Mouse (Mus musculus) hindbrain, embryonic 15.5 days (tissue): ENCODE data around the gene Krt88. TPM values are rescaled to one million over a fixed set of nuclear protein-coding genes. Genes with fewer than 3 reads are reported as not detected.
A peak's percentile ranks its signal among the peaks of the same experiment; 100 is the strongest.

Experiments
- ATAC-seq: fragments of 200-750 bp; cut with Nextera tagmentation; 2 replicates; pipeline ENCODE4 v1.8.0; 2017; ENCODE audit warnings: low read depth, moderate number of reproducible peaks, moderate TSS enrichment; ENCODE audit not compliant: low FRiP score
- H3K27ac ChIP-seq: fragments of 300-500 bp; sonication (generic); replicated peaks from 2 replicates; pipeline ENCODE4 v1.5.1; 2015; ENCODE audit warnings: mild to moderate bottlenecking, inconsistent platforms
- H3K27me3 ChIP-seq: fragments of 300-500 bp; sonication (generic); 2 replicates; pipeline ENCODE4 v1.6.1; 2015; ENCODE audit warnings: control low read depth, inconsistent platforms
- H3K36me3 ChIP-seq: fragments of 300-500 bp; sonication (generic); 2 replicates; pipeline ENCODE4 v1.6.1; 2015; ENCODE audit warnings: control low read depth, inconsistent platforms
- H3K4me1 ChIP-seq: fragments of 300-500 bp; sonication (generic); replicated peaks from 2 replicates; pipeline ENCODE4 v1.6.1; 2015; ENCODE audit warnings: control low read depth, inconsistent platforms
- H3K4me2 ChIP-seq: fragments of 300-500 bp; sonication (generic); 2 replicates; pipeline ENCODE4 v1.6.1; 2015; ENCODE audit warnings: moderate library complexity, mild to moderate bottlenecking, inconsistent platforms
- H3K4me3 ChIP-seq: fragments of 300-500 bp; sonication (generic); 2 replicates; pipeline ENCODE4 v1.5.1; 2015; ENCODE audit warnings: mild to moderate bottlenecking, inconsistent platforms
- H3K9ac ChIP-seq: fragments of 300-500 bp; sonication (generic); 2 replicates; pipeline ENCODE4 v1.6.1; 2015; ENCODE audit warnings: inconsistent platforms
- H3K9me3 ChIP-seq: fragments of 300-500 bp; sonication (generic); 2 replicates; pipeline ENCODE4 v1.6.1; 2016; ENCODE audit warnings: control low read depth, inconsistent platforms
- WGBS: fragments of 180-500 bp; shearing (Covaris S2); methylation state at CpG from one replicate; pipeline ENCODE4 v1.1.7; 2015; 5-methylcytosine and 5-hydroxymethylcytosine counted together
- polyA plus RNA-seq: library from polyadenylated mRNA; unstranded; fragments of >200 nt; fragmentation: Nextera tagmentation; extraction: Ambion mirVana; gene quantifications from 2 replicates; pipeline ENCODE4 v1.2.1, GENCODE M21; 2015

The Krt88 gene
- polyA plus RNA-seq, 1 experiment from 2014 or later = not detected

DNA sequence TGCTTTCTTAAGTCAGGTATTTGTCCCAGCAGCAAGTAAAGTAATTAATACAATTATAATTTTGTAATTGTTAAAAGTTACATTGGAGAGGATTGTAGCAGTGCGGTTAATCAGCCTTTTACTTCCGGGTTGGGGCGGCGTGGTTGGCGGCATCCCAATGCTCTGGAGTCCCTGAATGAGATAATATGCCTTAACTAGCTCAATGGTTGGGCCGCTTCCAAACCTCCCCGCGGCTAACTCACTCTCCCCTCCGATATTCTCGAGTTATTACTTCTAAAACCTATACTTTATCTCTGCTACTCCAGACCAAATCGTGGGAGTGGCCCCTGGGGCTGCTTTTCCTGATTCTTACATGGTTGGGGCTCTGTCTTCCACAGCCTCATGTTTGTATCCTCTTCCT is 972 bp upstream of the Krt88 start:
- H3K9me3 ChIP-seq = no peaks in the 10 kb centered on the region
- no peak overlapping the region for H3K9ac ChIP-seq
- no peak overlapping the region for H3K27ac ChIP-seq
- ATAC-seq = no peak
- H3K27me3 ChIP-seq = no peaks in the 10 kb centered on the region
- 74% methylated on average over 11 of the region's 11 CpGs for WGBS
- no peaks in the 10 kb centered on the region for H3K4me1 ChIP-seq
- H3K4me3 ChIP-seq = no peak overlapping the region
- no peak overlapping the region for H3K4me2 ChIP-seq
- no peaks in the 10 kb centered on the region for H3K36me3 ChIP-seq

DNA sequence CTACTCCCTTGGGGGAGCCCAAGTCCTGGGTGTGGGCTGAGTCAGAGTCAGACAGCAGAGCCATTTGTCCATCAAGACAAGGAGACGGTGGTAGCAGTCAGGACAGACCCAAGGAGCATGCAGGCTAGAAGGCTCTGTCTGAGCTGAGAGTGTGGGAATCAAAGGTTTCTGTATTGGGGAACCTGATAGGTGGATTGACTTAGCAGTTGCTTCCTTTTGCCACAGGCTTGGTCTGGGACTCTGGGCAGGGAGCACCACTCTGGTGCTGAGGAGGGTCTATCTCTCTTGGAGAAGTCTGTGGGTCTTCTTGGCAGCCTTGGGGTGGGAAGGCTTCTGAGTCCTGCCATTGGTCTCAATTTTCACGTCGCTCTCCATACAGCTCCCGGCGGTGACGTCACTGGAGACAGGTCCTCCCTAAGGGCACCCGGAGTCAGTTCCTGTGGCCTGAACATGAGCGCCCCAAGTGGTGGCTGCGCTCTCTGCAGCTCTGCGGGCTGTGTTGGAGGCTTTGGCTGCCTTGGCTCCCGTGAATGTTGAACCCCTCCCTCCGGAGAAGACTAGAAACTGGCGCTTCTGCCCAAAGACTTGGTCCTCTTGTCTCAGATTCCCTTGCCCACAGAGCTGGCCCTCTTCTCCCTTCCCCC is 5.7 kb downstream of the Krt88 start:
- H3K27ac ChIP-seq = no peak overlapping the region
- no peak overlapping the region for H3K4me3 ChIP-seq
- no peaks in the 10 kb centered on the region for H3K9me3 ChIP-seq
- no peaks in the 10 kb centered on the region for H3K36me3 ChIP-seq
- H3K9ac ChIP-seq = no peak overlapping the region
- 8% methylated on average over 13 of the region's 13 CpGs for WGBS
- H3K27me3 ChIP-seq = no peaks in the 10 kb centered on the region
- peak overlapping the region; percentile 16; the same call in 1 of the 2 replicates for H3K4me2 ChIP-seq
- no peak for ATAC-seq
- H3K4me1 ChIP-seq = peaks cover under 1% of the 10 kb centered on the region; the same call in 1 of the 2 replicates

DNA sequence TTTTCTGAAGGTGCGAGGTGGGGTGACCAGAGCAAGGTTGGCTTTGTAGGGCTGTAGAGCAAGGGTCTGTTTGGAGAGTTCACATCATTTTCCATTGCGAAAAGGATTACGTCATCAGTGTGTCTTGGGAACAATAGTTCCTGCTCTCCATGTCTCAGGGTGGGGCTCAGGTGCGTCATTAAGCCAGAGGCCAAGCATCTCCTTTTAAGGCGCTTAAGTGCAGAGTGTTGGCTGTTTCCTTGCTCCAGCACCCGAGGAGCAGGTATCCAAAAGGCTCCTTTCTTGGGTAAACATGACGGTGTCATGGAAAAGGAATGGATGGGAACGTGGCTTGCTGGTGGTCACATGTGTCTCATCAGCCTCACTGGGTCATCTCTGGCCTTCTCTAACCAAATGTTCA is 7.2 kb downstream of the Krt88 start:
- no peaks in the 10 kb centered on the region for H3K9me3 ChIP-seq
- no peaks in the 10 kb centered on the region for H3K27me3 ChIP-seq
- WGBS = 89% methylated on average over 8 of the region's 8 CpGs
- no peak overlapping the region for H3K27ac ChIP-seq
- no peak overlapping the region for H3K9ac ChIP-seq
- no peaks in the 10 kb centered on the region for H3K36me3 ChIP-seq
- no peak for ATAC-seq
- H3K4me1 ChIP-seq = peaks cover 8% of the 10 kb centered on the region; the same call in 1 of the 2 replicates
- no peak overlapping the region for H3K4me3 ChIP-seq
- no peak overlapping the region for H3K4me2 ChIP-seq

DNA sequence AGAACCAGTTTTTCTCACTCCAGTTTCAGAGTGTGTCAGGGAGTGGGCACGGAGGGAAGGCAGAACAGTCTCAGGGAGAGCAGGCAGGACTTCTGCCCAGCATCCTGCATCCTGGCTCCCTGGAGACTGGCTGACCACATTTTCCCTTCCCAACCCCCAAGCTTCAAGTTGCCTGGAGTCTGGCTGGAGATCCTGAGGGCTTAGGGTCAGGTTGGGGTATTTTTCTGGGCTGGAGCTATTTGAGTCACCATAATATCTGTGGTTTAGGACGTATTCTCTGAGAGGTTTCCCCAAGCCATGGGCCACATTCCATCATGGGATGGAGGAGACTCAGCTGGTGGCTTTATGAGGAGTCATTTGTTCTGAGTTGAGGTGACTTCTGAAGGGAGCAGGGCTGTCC is 7.7 kb downstream of the Krt88 start:
- peaks cover 8% of the 10 kb centered on the region; the same call in 1 of the 2 replicates for H3K4me1 ChIP-seq
- H3K4me3 ChIP-seq = no peak overlapping the region
- H3K4me2 ChIP-seq = no peak overlapping the region
- H3K9ac ChIP-seq = no peak overlapping the region
- no peaks in the 10 kb centered on the region for H3K9me3 ChIP-seq
- no peaks in the 10 kb centered on the region for H3K36me3 ChIP-seq
- 78% methylated on average over 2 of the region's 2 CpGs for whole genome bisulfite sequencing
- H3K27me3 ChIP-seq = no peaks in the 10 kb centered on the region
- H3K27ac ChIP-seq = no peak overlapping the region
- ATAC-seq = no peak

DNA sequence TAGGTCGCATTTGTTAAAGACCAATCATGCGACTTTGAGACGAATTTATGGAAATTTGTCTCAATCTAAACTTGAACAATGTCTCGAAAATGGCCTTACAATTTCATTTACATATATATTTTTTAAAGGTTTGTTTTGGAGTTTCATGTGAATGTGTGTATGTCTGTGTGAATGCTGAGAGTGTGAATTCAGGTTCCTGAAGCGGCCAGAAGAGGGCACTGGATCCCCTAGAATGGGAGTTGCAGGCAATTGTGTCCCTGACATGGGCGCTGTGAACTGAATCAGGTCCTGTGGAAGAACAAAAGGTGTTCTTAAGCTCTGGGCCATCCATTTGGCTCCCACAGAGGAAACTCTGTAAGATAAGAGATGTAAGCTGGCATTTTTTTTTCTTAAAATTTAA is 8.3 kb downstream of the Krt88 start:
- Histone ChIP-seq H3K4me1 (peaks cover 8% of the 10 kb centered on the region; the same call in 1 of the 2 replicates), H3K9me3 (no peaks in the 10 kb centered on the region), H3K36me3 (no peaks in the 10 kb centered on the region), H3K27me3 (no peaks in the 10 kb centered on the region), H3K27ac (no peak overlapping the region), H3K4me3 (no peak overlapping the region), H3K4me2 (no peak overlapping the region), H3K9ac (no peak overlapping the region)
- WGBS = 90% methylated on average over 6 of the region's 6 CpGs
- ATAC-seq = no peak

DNA sequence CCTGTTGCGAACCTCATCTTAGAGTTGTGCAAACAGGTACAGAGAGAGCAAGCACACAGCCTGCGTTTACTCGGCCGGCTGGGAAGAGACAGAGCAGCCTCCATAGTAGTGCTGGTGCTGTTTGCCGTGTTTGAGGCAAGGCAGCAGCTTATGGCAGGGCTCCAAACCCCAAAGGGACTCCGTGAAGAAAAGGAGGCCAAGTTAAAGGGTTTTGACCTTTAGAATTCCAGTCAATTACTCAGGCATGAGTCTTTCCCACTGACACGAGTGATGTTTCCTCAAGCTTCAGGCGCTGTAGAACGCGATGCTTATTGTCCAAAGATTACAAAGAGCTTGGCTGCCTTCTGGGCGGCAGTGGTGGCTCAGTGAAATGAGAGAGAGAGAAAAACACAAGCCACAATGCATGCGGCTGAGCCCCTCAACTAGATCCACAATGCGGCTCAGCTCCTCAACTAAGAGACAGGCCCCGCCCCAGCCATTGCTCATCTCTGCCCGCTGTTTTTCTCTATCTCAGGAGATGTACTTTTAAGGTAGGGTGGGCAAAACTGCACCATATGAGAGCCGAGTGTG is 10.9 kb downstream of the Krt88 start:
- Histone ChIP-seq H3K9me3 (no peaks in the 10 kb centered on the region), H3K27me3 (no peaks in the 10 kb centered on the region), H3K9ac (no peak overlapping the region), H3K27ac (no peak overlapping the region; the same call in 1 of the 2 replicates), H3K36me3 (no peaks in the 10 kb centered on the region), H3K4me2 (no peak overlapping the region), H3K4me1 (peaks cover 8% of the 10 kb centered on the region; the same call in 1 of the 2 replicates), H3K4me3 (no peak overlapping the region)
- ATAC-seq = no peak
- WGBS = 31% methylated on average over 16 of the region's 16 CpGs

DNA sequence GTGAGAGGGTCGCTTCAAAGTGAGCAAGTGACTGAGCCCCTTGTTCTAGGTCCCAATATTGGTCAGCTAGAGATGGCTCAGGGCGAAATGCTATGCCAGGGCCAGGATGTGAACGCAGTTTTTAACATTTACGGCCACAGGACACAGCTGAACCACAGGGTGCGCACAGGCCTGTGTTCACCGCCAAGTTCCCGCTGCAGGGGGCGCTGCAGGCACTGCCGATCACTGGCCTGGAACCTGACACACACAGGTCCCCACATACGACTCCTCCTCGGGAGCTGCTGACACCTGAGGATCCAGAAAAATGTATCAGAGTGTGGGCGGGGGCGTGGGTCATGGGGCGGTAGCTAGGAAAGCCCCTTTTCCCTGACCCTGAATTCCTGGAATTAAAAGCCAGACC is 11.7 kb downstream of the Krt88 start:
- Histone ChIP-seq H3K27me3 (no peaks in the 10 kb centered on the region), H3K4me2 (no peak overlapping the region), H3K36me3 (no peaks in the 10 kb centered on the region), H3K9ac (no peak overlapping the region), H3K27ac (no peak overlapping the region), H3K9me3 (no peaks in the 10 kb centered on the region), H3K4me3 (no peak overlapping the region), H3K4me1 (peaks cover 8% of the 10 kb centered on the region; the same call in 1 of the 2 replicates)
- 85% methylated on average over 14 of the region's 14 CpGs for WGBS
- no peak for ATAC-seq

DNA sequence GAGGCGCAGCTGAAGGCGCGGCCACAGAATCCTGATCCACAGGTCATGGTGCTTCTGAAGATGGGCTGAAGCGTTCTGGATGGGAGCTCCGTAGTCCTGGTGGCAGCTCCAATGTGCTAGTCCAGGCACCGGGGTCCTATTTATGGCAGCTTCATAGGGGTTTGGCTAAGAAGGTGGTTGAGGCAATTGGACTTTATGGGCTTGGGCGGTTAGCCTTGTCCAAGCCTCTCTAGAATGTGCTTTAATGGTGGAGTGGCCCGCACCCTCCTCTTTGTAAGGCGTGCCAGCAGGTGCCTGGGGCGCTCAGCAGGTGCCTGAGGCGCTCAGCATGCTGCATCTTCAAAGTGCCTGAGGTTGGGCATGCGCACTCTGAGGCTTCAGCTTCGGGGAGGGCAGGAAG is 16.1 kb downstream of the Krt88 start, which contains the start of gene Krt81:
TSS of gene Krt81 (minus strand) at position 101 of the 400 bp plus-strand sequence.
- ATAC-seq = no peak
- no peak within 1 kb of the TSS for H3K9ac ChIP-seq
- H3K4me2 ChIP-seq = no peak within 1 kb of the TSS
- no peak within 1 kb of the TSS for H3K4me3 ChIP-seq
- no peaks in the 10 kb centered on the region for H3K9me3 ChIP-seq
- peaks cover 3% of the 10 kb centered on the region; the same call in 1 of the 2 replicates for H3K4me1 ChIP-seq
- H3K27me3 ChIP-seq = no peaks in the 10 kb centered on the region
- H3K36me3 ChIP-seq = no peaks in the 10 kb centered on the region
- 84% methylated on average over 13 of the region's 13 CpGs for WGBS
- H3K27ac ChIP-seq = no peak within 1 kb of the TSS

DNA sequence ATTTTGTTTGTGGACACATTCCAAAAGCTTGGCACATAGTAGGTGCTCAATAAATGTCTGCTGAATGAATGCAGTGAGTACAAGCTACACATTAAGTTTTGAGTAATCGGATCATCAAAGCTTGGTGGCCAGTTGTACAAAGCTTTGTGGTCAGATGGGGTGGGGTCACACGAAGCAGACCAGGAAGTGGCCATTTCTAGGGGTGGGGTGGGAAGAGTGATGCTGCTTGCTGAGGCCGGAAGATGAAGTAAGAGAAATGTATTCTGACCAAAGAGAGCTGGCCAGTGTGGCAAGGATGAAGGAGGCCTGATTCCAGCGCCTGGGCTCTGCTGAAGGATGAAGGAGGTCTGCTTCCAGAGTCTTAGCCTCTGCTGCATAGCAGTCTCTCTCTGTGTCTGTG is 21.5 kb downstream of the Krt88 start:
- Histone ChIP-seq H3K4me1 (no peaks in the 10 kb centered on the region), H3K27me3 (no peaks in the 10 kb centered on the region), H3K9ac (no peak overlapping the region), H3K9me3 (no peaks in the 10 kb centered on the region), H3K36me3 (no peaks in the 10 kb centered on the region), H3K4me2 (no peak overlapping the region), H3K27ac (no peak overlapping the region), H3K4me3 (no peak overlapping the region)
- no peak for ATAC-seq
- 92% methylated on average over 4 of the region's 4 CpGs for WGBS

DNA sequence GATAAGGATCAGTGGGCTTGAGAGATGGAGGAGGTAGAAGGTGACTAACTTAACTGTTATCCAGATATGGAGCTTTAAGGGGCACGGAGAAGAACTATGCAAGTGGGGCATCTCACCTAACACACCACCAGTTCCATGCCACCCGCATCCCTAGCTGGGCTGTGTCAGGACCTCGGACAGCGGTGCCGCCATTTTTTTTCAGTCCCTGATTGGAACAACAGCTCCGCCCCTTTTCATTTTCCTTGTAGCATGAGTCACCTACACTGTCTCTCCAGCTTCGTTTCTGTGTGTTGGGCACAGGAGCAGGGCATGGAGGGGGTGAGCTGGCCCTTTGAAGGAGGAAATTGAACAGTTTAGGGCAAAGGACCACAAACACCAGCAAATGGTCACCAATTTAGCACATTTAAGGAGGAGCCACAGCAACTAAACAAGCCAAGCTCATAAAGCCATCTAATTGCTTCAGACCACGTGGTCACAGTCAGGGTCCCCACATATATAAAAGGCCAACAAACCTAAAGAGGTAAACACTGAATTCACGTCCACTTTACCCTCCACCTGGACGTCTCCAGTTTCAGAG is 25.5 kb downstream of the Krt88 start, which contains the start of gene Krt86:
TSS of gene Krt86 (plus strand) at position 527 of the 577 bp plus-strand sequence.
- Histone ChIP-seq H3K36me3 (no peaks in the 10 kb centered on the region), H3K4me3 (no peak within 1 kb of the TSS), H3K4me2 (no peak within 1 kb of the TSS), H3K4me1 (no peaks in the 10 kb centered on the region), H3K9me3 (no peaks in the 10 kb centered on the region), H3K27me3 (no peaks in the 10 kb centered on the region), H3K27ac (no peak within 1 kb of the TSS), H3K9ac (no peak within 1 kb of the TSS)
- WGBS = 41% methylated on average over 10 of the region's 10 CpGs
- no peak for ATAC-seq

DNA sequence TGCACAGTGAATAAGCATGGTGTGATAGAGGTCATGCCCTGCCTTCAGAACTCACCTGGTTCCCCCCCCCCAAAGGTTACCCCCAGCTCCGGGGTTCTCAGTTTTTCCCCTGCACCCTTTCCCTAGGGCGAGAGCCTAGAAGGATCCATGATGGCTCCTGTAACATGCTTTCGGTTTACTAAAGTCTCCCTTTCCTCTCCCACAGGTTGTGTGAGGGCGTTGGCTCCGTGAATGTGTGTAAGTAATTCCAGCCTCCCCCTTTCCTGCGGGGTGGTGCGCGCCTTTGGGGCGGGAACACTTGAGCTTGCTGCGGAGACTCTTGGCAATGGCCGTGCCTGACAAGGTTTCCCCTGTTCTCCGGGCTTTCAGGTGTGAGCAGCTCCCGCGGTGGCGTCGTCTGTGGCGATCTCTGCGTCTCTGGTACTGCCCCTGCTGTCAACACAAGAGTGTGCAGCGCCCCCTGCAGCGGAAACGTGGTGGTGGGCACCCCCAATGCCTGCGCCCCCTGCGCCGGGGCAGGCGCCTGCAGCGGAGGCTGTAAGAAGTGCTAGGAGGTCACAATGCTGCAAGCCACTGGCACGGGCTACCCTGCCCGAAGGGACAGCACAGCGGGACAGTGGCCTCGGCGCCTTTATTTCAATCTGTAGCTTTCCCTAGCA is 31.6 kb downstream of the Krt88 start:
- Histone ChIP-seq H3K9me3 (no peaks in the 10 kb centered on the region), H3K9ac (0 out of 2 replicates have a peak overlapping the region, but pooled peaks have one; percentile 14), H3K36me3 (no peaks in the 10 kb centered on the region), H3K4me2 (peak overlapping the region; percentile 75), H3K4me3 (peak overlapping the region; percentile 27), H3K27me3 (0 out of 2 replicates have a peak, but pooled peaks cover 3% of the 10 kb centered on the region), H3K4me1 (peaks cover 11% of the 10 kb centered on the region), H3K27ac (no peak overlapping the region)
- WGBS = 10% methylated on average over 31 of the region's 31 CpGs
- ATAC-seq = no peak

DNA sequence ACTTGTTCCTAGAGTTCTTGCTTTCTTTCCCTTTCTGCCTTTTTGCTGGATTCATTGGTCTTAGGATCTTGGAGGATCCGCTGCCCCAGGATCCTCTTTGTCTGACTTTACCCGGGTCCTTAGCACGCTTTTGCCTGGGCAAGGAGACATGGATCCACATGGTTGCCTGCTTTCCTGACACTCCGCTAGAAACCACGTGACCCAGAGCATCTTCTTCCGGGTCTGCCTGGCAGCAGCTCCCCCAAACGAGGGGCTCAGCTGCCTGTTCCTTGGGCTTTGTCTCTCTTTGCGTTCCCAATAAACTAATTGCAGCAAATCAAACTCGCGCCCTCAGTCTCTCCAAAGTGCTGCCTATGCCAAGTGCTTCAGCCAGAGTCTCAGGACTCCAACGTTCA is 32.1 kb downstream of the Krt88 start:
- 0 out of 2 replicates have a peak overlapping the region, but pooled peaks have one; percentile 14 for H3K9ac ChIP-seq

More for the DNA sequence above, 32.1 kb downstream of the Krt88 start:
- H3K4me3 ChIP-seq = peak overlapping the region; percentile 27
- H3K27me3 ChIP-seq = 0 out of 2 replicates have a peak, but pooled peaks cover 3% of the 10 kb centered on the region
- H3K36me3 ChIP-seq = no peaks in the 10 kb centered on the region
- peaks cover 11% of the 10 kb centered on the region for H3K4me1 ChIP-seq
- WGBS = 31% methylated on average over 11 of the region's 11 CpGs
- H3K9me3 ChIP-seq = no peaks in the 10 kb centered on the region
- peak overlapping the region; percentile 75 for H3K4me2 ChIP-seq
- H3K27ac ChIP-seq = no peak overlapping the region
- no peak for ATAC-seq
